Mouse (Mus musculus) retina, postnatal 7 days (tissue): ENCODE measurements around the gene 0610012G03Rik.

Experiments used
- DNase-seq: peaks from one replicate; pipeline ENCODE4 v3.0.0-alpha.2; 2012; ENCODE audit warnings: low read depth, low spot score

Gene 0610012G03Rik

DNA sequence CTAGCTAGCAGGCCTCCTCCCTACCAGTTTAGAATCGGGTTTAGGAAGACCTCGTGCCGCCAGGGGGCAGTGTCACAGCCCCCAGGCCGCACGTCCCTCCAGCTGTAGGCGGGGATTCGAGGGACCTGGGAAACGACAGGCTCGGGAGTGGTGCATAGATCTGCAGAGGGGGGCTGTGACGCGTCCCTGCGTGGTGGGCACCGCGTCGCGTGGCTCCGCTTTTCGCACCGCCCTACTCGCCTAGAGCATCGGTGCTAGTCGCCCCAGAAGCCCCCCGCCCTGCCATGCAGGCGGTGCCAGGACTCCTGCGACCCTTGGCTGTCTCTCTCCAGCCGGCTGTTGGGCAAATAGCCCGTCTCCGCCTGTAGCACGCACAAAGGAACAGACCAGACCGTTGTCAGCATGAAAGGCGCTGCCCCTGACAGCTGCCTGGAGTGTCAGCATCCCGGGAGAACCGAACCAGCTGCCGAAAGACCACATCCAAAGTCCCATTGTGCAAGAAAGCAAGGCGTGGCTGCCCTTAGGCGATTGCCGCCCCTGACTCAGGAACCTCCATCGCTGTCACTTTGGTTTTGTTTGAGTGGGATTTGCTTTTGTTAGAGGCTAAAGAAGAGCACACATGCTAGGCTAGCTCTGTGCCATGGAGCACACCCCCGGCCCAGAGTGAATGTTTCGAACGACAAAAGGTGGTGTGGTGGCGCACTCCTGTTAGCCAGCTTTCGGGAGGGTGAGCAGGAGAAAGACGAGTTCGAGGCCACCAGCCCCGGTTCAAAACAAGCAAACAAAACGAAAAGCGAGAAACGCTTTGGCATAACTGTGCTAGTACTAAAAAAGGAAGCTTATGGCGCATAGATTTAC, 15.2 kb downstream of the 0610012G03Rik start:
- DNase-seq, result peak; percentile 90

DNA sequence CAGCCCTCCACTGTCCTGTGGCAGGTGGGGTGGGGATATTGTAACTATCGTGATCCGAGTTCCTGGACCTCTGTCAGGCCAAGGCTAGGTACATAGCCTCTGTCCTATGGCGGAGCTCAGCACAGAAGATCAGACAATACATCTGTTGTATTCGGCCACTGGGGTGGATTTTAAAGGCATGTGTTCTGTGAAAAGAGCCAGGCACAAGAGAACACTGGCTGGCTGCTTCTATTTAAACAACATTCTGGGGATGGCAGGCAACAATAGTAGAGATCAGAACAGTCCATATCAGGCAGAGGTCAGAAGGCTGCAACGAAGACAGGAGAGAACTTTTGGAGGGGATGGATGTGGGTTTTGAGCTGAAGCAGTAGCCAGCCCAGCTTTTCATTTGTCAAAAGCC, 16.0 kb downstream of the 0610012G03Rik start:
- no peak for DNase-seq

- DNase-seq, result no peak
Observed at GRCm38 (mm10) chr16:31931330-31931729, 17.0 kb downstream of the 0610012G03Rik start.

DNA sequence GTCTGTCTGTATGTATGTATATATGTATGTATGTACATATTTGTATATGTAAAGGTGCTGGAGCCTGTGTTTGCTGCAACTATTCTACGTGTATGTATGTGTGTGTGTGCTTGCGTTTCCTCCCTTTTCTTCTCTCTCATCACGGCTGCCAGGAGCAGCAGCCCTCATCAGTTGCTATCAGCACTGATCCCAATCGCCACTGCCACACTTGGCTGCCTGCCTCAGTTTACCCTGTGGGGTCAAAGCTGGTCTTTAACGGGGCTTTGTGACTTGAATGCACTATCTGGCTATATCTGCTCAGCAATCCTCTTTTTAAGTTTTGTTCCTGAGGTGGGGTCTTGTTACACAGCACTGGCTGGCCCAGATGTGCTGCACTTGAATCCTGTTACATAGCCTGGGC, 20.9 kb downstream of the 0610012G03Rik start:
- no peak for DNase-seq

DNA sequence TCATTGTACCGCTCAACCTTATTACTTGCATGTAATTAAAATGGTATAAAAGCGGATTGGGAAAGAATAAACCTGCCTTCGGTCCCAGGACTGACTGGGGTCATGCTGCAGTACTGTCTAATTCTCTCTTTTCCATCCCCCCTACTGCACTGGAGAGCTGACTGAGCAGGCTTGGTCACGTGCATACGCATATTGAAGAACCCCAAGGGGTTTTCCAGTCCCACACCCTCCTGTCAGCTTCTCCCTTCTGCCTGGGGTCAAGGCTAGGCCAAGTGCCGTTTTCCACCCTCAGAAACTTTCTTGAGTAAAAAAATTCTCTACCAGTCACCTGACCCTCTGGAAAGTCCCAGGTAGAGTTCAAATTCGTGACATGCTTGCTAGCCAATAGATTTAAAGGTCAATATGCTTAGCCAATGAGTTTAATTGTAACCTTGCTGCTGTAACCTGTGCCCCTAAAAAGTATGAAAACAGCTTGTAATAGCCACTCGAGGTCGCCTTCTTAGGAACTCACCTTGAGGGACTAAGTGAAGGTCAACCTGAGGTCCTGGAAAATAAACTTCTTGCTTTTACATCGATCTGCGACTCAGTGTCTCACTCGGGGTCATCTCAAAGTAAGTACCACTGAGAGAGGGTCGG, 21.6 kb downstream of the 0610012G03Rik start:
- DNase-seq, result no peak

GRCm38 (mm10) chr16:31926091-31926490, 22.2 kb downstream of the 0610012G03Rik start:
- no peak for DNase-seq

DNA sequence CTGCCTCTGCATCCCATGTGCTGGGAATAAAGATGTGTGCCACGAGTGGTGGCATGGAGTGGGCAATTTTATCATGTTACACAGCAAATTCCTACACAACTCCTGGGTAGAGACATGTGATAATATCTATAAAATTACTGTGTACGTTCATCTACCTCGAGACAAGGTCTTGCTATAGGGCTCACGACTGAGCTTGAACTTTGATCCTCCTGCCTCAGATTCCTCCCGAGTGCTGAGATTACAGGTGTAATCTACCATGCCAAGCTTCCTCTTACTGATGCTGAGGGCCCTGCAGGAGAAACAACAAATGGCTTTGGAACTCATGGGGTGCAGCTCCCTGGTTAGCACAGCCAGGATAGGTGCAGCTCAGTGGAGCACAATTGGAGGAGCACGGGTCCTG, 23.9 kb downstream of the 0610012G03Rik start:
- no peak for DNase-seq

- peak; percentile 85 for DNase-seq
Observed at GRCm38 (mm10) chr16:31918248-31918724, 30.0 kb downstream of the 0610012G03Rik start.

DNA sequence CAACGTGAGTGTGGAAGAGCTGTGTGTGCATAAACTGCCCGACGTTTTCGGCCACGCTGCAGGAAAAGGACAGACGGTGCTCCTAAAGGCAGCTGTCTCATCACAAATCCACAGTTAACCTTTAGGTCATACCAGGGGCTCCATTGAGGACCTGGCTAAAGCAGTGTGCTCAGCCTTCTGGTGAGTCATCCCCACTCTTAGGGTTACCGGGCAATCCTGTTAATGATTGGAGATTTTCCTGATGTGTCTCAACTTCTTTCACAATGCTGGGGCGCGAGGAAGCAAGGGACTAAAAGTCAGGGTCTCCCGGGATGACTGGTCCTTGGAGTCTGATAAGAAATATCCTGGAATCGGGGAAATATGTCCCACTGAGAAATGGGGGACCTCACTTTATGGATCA, 30.5 kb downstream of the 0610012G03Rik start:
- no peak for DNase-seq

DNA sequence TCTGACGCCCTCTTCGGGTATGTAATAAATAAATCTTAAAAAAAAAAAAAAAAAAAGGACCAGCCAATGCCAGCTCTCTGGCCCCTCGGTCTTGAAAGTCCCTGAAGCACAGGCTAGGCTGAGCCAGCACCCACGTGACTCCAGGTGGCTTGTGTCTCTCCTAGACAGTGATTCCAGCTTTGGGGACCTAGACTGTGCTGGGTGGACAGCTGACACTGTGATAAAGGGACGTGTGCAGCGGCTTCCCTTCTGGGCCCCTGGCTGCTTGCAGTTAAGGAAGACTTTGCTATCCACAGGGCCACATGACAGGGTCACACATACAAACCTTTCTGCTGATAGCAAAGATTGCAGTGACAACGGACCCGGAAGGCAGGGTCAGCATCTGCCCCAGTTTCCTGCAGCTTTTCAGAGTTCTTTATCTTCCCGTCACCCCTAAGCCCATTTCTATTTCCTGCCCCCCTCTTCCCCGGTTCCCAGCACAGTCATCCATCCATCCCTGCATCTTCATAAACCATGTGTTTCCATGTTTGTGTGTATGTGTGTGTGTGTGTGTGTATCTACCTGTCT, 37.9 kb downstream of the 0610012G03Rik start:
- no peak for DNase-seq

- DNase-seq, result no peak
Observed at GRCm38 (mm10) chr16:31908959-31909358, 39.3 kb downstream of the 0610012G03Rik start.

GRCm38 (mm10) chr16:31906896-31907295, 41.4 kb downstream of the 0610012G03Rik start:
- no peak for DNase-seq

GRCm38 (mm10) chr16:31905891-31906825, 42.1 kb downstream of the 0610012G03Rik start:
- no peak for DNase-seq

DNA sequence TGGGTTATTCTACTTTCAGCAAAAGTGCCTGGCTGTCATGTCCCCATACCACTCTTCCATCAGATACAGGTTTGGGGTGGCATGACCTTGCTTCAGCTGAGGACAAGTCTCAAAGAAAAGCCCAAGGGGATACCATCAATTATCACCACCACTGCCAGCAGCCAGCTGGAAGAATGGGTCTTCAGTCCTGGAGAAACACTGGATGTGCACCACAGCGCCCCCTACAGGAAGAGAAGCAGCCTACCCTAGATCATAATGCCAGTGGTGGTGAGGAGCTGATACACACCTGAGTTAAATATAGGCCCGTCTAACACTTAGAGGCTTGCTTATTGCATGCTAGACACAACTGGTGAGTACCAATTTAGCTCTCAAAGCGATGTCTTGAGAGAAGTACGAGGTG, 43.0 kb downstream of the 0610012G03Rik start:
- no peak for DNase-seq

- DNase-seq, result no peak
Observed at GRCm38 (mm10) chr16:31903239-31903638, 45.1 kb downstream of the 0610012G03Rik start.

GRCm38 (mm10) chr16:31901886-31902285, 46.4 kb downstream of the 0610012G03Rik start:
- no peak for DNase-seq

DNA sequence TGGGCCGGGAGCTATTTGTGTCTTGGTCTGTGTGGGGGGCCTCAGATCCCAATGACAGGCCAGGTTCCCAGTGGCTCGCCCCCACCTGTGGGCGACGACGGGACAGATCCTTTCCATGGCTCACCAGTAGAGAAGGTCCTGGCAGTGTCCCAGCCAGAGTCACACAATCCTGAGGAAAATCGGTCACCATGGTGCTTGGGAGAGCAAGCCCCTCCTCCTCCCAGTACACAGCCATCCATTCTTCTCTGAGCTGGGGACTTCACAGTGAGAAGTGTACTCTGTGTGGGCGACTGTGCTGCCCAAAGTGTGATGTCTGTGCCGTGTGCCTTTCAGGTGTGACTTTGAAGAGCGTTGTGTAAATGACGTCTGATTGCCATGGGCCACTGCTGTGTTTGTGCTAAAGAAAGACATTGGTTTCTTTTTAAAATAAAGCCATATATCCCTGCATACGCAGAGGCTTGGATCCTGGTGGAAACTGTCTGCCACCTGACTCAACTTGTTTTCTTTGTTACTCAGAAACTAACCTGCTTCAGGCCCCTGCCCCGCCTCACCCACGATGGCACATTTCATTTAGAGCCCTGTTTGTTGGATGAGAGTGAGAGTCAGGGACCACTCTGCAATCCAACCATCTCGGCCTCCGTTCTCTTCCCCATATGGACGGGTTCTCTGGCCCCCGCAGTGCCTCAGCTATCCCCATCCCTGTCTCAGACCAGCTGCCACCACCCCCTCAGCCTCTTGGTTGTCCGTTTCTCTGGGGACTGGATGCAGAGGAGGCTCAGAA, 49.6 kb downstream of the 0610012G03Rik start:
- DNase-seq, result no peak
